Mouse (Mus musculus) lung, postnatal 0 days (tissue): ENCODE data around the gene Kcna10. TPM values are rescaled to one million over a fixed set of nuclear protein-coding genes. Genes with fewer than 3 reads are reported as not detected.
A peak's percentile ranks its signal among the peaks of the same experiment; 100 is the strongest.

Source experiments
- ATAC-seq: fragments of 200-750 bp; cut with Nextera tagmentation; 2 replicates; pipeline ENCODE4 v1.8.0; 2017; ENCODE audit warnings: moderate library complexity
- DNase-seq: peaks from one replicate; pipeline ENCODE4 v3.0.0-alpha.2; 2016; ENCODE audit warnings: low spot score
- H3K27ac ChIP-seq: fragments of 300-500 bp; sonication (generic); 2 replicates; pipeline ENCODE4 v1.5.1; 2014; ENCODE audit warnings: antibody characterized with exemption, mild to moderate bottlenecking, low read length, mixed read lengths
- H3K27me3 ChIP-seq: fragments of 300-500 bp; sonication (generic); replicated peaks from 2 replicates; pipeline ENCODE4 v1.6.1; 2014; ENCODE audit warnings: low read length, mixed read lengths; ENCODE audit not compliant: insufficient read depth
- H3K36me3 ChIP-seq: fragments of 300-500 bp; sonication (generic); 2 replicates; pipeline ENCODE4 v1.6.1; 2014; ENCODE audit warnings: low read length, mixed read lengths; ENCODE audit not compliant: insufficient read depth
- H3K4me1 ChIP-seq: fragments of 300-500 bp; sonication (generic); 2 replicates; pipeline ENCODE4 v1.6.1; 2014; ENCODE audit warnings: antibody characterized with exemption, low read depth, low read length, mixed read lengths; ENCODE audit not compliant: insufficient read depth
- H3K4me2 ChIP-seq: fragments of 300-500 bp; sonication (generic); replicated peaks from 2 replicates; pipeline ENCODE4 v1.6.1; 2014; ENCODE audit warnings: low read depth, mild to moderate bottlenecking, low read length, moderate library complexity, mixed read lengths
- H3K4me3 ChIP-seq: fragments of 300-500 bp; sonication (generic); 2 replicates; pipeline ENCODE4 v1.5.1; 2014; ENCODE audit warnings: low read depth, low read length
- H3K9ac ChIP-seq: fragments of 300-500 bp; sonication (generic); replicated peaks from 2 replicates; pipeline ENCODE4 v1.6.1; 2014; ENCODE audit warnings: low read depth, mild to moderate bottlenecking
- H3K9me3 ChIP-seq: fragments of 300-500 bp; sonication (generic); 2 replicates; pipeline ENCODE4 v1.6.1; 2016; ENCODE audit warnings: low read length, mixed read lengths
- CTCF ChIP-seq: IDR thresholded peaks from 2 replicates; pipeline ENCODE4 v1.5.1; 2016; ENCODE audit warnings: antibody characterized with exemption, mild to moderate bottlenecking
- EP300 ChIP-seq: IDR thresholded peaks from 2 replicates; pipeline ENCODE4 v1.6.1; 2016; ENCODE audit warnings: antibody characterized with exemption, mild to moderate bottlenecking, control low read depth
- WGBS: fragments of 180-500 bp; shearing (Covaris S2); extraction: QIAGEN DNeasy Blood & Tissue Kit; methylation state at CpG from one replicate; pipeline ENCODE4 v1.1.7; 2014; 5-methylcytosine and 5-hydroxymethylcytosine counted together
- polyA plus RNA-seq: library from polyadenylated mRNA; unstranded; fragments of >200 nt; fragmentation: Nextera tagmentation; extraction: Ambion mirVana; gene quantifications from 2 replicates; pipeline ENCODE4 v1.2.1, GENCODE M21; 2015

Kcna10 gene
- polyA plus RNA-seq, 1 experiment from 2014 or later: not detected

- Histone ChIP-seq H3K36me3 (no peaks in the 10 kb centered on the region), H3K27me3 (no peaks in the 10 kb centered on the region), H3K4me2 (no peak within 1 kb of the TSS), H3K9me3 (no peaks in the 10 kb centered on the region), H3K9ac (no peak within 1 kb of the TSS), H3K27ac (no peak within 1 kb of the TSS), H3K4me3 (no peak within 1 kb of the TSS), H3K4me1 (no peaks in the 10 kb centered on the region)
- no peak for ATAC-seq
- WGBS: 57% methylated on average over 10 of the region's 10 CpGs
- TF ChIP-seq CTCF: no peak
- no peak for TF ChIP-seq EP300
- no peak for DNase-seq
These were observed 38.8 kb downstream of the Kcna10 start, which contains the start of gene Cym for GRCm38 (mm10) chr3:107221608-107222007. Gene Cym (minus strand): TSS chr3:107221732.

GRCm38 (mm10) chr3:107223230-107223629 lies 40.4 kb downstream of the Kcna10 start:
- H3K4me2 ChIP-seq: no peak overlapping the region
- no peaks in the 10 kb centered on the region for H3K4me1 ChIP-seq
- DNase-seq (peak; percentile 23), ATAC-seq (peak; percentile 67)
- H3K27me3 ChIP-seq: no peaks in the 10 kb centered on the region
- H3K27ac ChIP-seq: no peak overlapping the region
- no peak overlapping the region for H3K9ac ChIP-seq
- no peaks in the 10 kb centered on the region for H3K36me3 ChIP-seq
- H3K4me3 ChIP-seq: no peak overlapping the region
- TF ChIP-seq EP300: peak; percentile 44; the same call in 1 of the 2 replicates
- no peak for TF ChIP-seq CTCF
- WGBS: 32% methylated on average over 1 of the region's 1 CpGs
- no peaks in the 10 kb centered on the region for H3K9me3 ChIP-seq

GRCm38 (mm10) chr3:107225820-107226219 lies 43.0 kb downstream of the Kcna10 start:
- no peak for TF ChIP-seq EP300
- no peak for TF ChIP-seq CTCF
- 80% methylated on average over 5 of the region's 5 CpGs for WGBS
- no peak for DNase-seq
- Histone ChIP-seq H3K4me2 (no peak overlapping the region), H3K4me1 (no peaks in the 10 kb centered on the region), H3K27ac (no peak overlapping the region), H3K27me3 (no peaks in the 10 kb centered on the region), H3K36me3 (no peaks in the 10 kb centered on the region), H3K4me3 (no peak overlapping the region), H3K9me3 (no peaks in the 10 kb centered on the region), H3K9ac (no peak overlapping the region)
- no peak for ATAC-seq

- Histone ChIP-seq H3K4me2 (no peak overlapping the region), H3K4me3 (no peak overlapping the region), H3K27ac (no peak overlapping the region), H3K27me3 (no peaks in the 10 kb centered on the region), H3K4me1 (no peaks in the 10 kb centered on the region), H3K36me3 (no peaks in the 10 kb centered on the region), H3K9ac (no peak overlapping the region), H3K9me3 (no peaks in the 10 kb centered on the region)
- DNase-seq (no peak), ATAC-seq (no peak)
- 61% methylated on average over 5 of the region's 5 CpGs for WGBS
- TF ChIP-seq EP300 (no peak), CTCF (no peak)
These were observed 46.4 kb downstream of the Kcna10 start for GRCm38 (mm10) chr3:107229221-107229620.

GRCm38 (mm10) chr3:107229822-107230221 lies 47.0 kb downstream of the Kcna10 start:
- no peaks in the 10 kb centered on the region for H3K9me3 ChIP-seq
- no peaks in the 10 kb centered on the region for H3K27me3 ChIP-seq
- H3K36me3 ChIP-seq: no peaks in the 10 kb centered on the region
- no peak overlapping the region for H3K9ac ChIP-seq
- no peak for DNase-seq
- no peak overlapping the region for H3K4me3 ChIP-seq
- H3K27ac ChIP-seq: no peak overlapping the region
- WGBS: 31% methylated on average over 5 of the region's 5 CpGs
- no peak overlapping the region for H3K4me2 ChIP-seq
- no peaks in the 10 kb centered on the region for H3K4me1 ChIP-seq
- TF ChIP-seq EP300 (no peak), CTCF (no peak)
- no peak for ATAC-seq

- no peak within 1 kb of the TSS for H3K27ac ChIP-seq
- H3K36me3 ChIP-seq: no peaks in the 10 kb centered on the region
- H3K4me1 ChIP-seq: no peaks in the 10 kb centered on the region
- H3K9me3 ChIP-seq: no peaks in the 10 kb centered on the region
- DNase-seq: no peak
- no peak within 1 kb of the TSS for H3K9ac ChIP-seq
- H3K4me3 ChIP-seq: no peak within 1 kb of the TSS
- TF ChIP-seq EP300 (no peak), CTCF (no peak)
- no peak for ATAC-seq
- no peak within 1 kb of the TSS for H3K4me2 ChIP-seq
- no peaks in the 10 kb centered on the region for H3K27me3 ChIP-seq
- WGBS: 4% methylated on average over 1 of the region's 1 CpGs
These were observed 47.7 kb downstream of the Kcna10 start, which contains the start of gene A630076J17Rik for GRCm38 (mm10) chr3:107230527-107230926. Gene A630076J17Rik (plus strand): TSS chr3:107230614.

GRCm38 (mm10) chr3:107231202-107231601 lies 48.3 kb downstream of the Kcna10 start:
- Histone ChIP-seq H3K27ac (no peak overlapping the region), H3K4me2 (no peak overlapping the region), H3K36me3 (no peaks in the 10 kb centered on the region), H3K4me3 (no peak overlapping the region), H3K9me3 (no peaks in the 10 kb centered on the region), H3K27me3 (no peaks in the 10 kb centered on the region), H3K4me1 (no peaks in the 10 kb centered on the region), H3K9ac (no peak overlapping the region)
- TF ChIP-seq EP300 (no peak), CTCF (no peak)
- WGBS: 53% methylated on average over 4 of the region's 4 CpGs
- ATAC-seq (no peak), DNase-seq (no peak)
